Mouse (Mus musculus): ENCODE measurements at regions not wholly inside any gene's neighbourhood (a gene's known extent, or its start where the extent isn't known, plus 50 kb on each side); places are given as distances from the start of the nearest gene placed in this dataset.

DNA sequence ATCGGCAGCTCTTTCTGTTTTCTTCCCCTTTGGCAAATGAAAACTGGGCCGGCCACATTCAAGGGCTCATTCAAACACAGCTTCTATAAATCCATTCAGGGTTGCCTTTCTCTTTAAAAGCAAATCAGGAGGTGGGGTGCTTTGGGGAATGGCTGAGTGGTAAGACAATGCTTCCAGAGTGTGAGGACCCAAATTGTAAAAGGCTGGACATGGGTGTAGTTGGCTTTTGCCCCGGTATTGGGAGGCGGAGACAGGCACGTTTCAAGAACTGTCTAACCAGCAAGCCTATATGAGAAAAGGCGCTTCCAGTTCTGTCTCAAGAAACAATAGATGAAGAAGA lies 277.0 kb downstream of the Mid1ip1 start:
- TF ChIP-seq CTCF (IDR thresholded peaks at IDR 0.05) (no peak), POLR2A (IDR thresholded peaks at IDR 0.05; ENCODE audit: insufficient read depth, low read depth, low read length) (no peak), EP300 (IDR thresholded peaks at IDR 0.05; ENCODE audit: insufficient read depth, low read depth, low read length) (no peak)

Measured in heart, adult 2 months (tissue).